Mouse (Mus musculus): ENCODE measurements around the gene Nol9. TPM values are rescaled to one million over a fixed set of nuclear protein-coding genes. Genes with fewer than 3 reads are reported as not detected.

The Nol9 gene
- total and polyA plus RNA-seq, 2 experiments from 2014 or later = 19.0 to 22.5 TPM

DNA sequence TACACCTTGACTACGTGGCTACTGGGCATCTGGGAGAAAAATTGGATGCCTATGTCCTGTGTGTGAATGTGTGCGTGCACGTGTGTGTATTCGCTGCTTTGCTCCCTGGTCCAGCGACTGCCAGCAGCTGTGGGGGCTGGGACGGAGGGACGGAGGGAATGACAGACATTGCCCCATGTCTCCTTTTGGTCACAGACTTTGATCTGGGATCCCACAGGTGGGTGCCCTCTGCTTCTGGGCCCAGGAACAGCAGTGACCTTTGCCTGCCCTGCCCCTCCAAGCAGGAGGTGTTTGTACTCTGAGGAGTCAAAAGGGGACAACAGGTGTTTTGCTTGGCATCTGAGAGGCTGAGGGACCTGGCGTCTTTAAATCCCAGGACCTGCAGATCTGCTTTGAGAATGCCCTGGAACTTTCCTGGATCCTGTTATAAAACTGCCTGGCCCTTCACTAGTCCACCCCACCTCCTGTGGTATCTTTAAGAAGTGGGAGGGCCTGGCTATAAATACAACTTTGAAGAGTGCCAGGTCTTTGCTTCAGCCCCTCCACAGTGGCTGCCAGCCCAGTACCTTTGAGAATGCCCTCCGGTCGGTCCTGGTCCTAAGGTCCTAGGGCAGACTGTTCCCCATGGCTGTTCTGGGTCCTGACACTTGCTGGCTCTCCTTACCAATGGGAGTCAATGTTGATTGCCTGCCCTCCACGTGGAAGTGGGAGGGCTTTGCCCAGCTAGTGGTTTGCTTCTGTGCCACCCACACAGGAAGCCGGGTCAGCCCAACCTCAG lies 25.9 kb upstream of the Nol9 start:
- Histone ChIP-seq H3K9ac (replicated peaks; ENCODE audit: low read length, poor library complexity, severe bottlenecking) (no peak overlapping the region), H3K9me3 (ENCODE audit: low read length) (no peaks in the 10 kb centered on the region), H3K27me3 (ENCODE audit: insufficient read depth, low read length) (peaks cover 4% of the 10 kb centered on the region; the same call in 1 of the 2 replicates), H3K27ac (ENCODE audit: low read depth, low read length) (no peak overlapping the region), H3K4me3 (ENCODE audit: low read depth, low read length) (no peak overlapping the region), H3K4me2 (ENCODE audit: low read depth, low read length, poor library complexity, severe bottlenecking) (no peak overlapping the region), H3K36me3 (ENCODE audit: insufficient read depth, low read length) (peaks cover 23% of the 10 kb centered on the region), H3K4me1 (ENCODE audit: insufficient read depth, low read length) (peaks cover 6% of the 10 kb centered on the region; the same call in 1 of the 2 replicates)
- ATAC-seq (ENCODE audit: low FRiP score) (no peak), DNase-seq (ENCODE audit: low spot score) (no peak)
- 89% methylated on average over 12 of the region's 12 CpGs for WGBS
- TF ChIP-seq CTCF (IDR thresholded peaks at IDR 0.05) = no peak

DNA sequence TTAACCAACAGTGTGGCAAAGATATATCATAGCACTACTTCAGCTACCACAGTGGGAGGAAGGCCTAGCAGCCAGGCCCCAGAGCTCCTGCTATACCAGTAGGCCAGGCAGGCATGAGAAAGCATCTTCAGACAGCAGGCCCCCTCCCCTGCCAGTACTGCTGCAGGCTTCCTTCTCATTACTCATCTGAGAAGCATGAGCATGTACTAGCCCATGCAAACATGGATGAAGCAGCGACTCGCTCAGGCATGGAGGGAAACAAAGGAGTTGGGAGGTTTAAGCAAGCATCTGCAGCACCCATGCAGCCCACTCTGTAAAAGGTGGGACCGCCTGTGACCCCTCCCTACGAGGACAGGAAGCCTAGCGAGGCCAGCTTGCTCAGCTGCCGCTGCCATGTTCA lies 20.0 kb upstream of the Nol9 start:
- no peak for TF ChIP-seq CTCF (IDR thresholded peaks at IDR 0.05)
- Histone ChIP-seq H3K27me3 (ENCODE audit: insufficient read depth, low read length) (no peaks in the 10 kb centered on the region), H3K27ac (ENCODE audit: low read depth, low read length) (no peak overlapping the region), H3K4me2 (ENCODE audit: low read depth, low read length, poor library complexity, severe bottlenecking) (no peak overlapping the region), H3K4me3 (ENCODE audit: low read depth, low read length) (no peak overlapping the region), H3K36me3 (ENCODE audit: insufficient read depth, low read length) (peaks cover 71% of the 10 kb centered on the region), H3K9me3 (ENCODE audit: low read length) (no peaks in the 10 kb centered on the region), H3K9ac (replicated peaks; ENCODE audit: low read length, poor library complexity, severe bottlenecking) (no peak overlapping the region), H3K4me1 (ENCODE audit: insufficient read depth, low read length) (no peaks in the 10 kb centered on the region)
- ATAC-seq (ENCODE audit: low FRiP score) = no peak
- DNase-seq (ENCODE audit: low spot score) = no peak
- 89% methylated on average over 6 of the region's 6 CpGs for WGBS

DNA sequence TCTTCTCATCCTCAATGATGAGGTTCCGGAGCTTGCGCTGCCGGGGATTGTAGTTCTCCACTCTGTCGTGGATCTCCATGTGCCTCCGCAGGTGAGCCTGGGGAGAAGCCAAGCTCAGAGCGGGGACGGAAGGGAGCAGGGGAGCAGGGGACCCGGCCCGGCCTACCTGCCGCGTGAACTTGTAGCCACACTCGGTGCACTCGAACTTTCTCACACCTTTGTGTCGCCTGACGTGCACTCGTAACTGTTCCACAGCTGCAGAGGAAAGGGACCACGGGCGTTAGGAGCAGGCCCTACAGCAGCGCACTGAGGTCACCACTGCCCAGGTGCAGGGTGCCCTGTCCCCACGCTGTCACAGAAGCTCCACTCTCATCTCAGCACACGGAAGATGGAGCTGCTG lies 19.1 kb upstream of the Nol9 start:
- Histone ChIP-seq H3K4me2 (ENCODE audit: low read depth, low read length, poor library complexity, severe bottlenecking) (no peak overlapping the region), H3K27ac (ENCODE audit: low read depth, low read length) (no peak overlapping the region), H3K4me3 (ENCODE audit: low read depth, low read length) (no peak overlapping the region), H3K36me3 (ENCODE audit: insufficient read depth, low read length) (peaks cover 71% of the 10 kb centered on the region), H3K4me1 (ENCODE audit: insufficient read depth, low read length) (no peaks in the 10 kb centered on the region), H3K9me3 (ENCODE audit: low read length) (no peaks in the 10 kb centered on the region), H3K27me3 (ENCODE audit: insufficient read depth, low read length) (no peaks in the 10 kb centered on the region), H3K9ac (replicated peaks; ENCODE audit: low read length, poor library complexity, severe bottlenecking) (no peak overlapping the region)
- DNase-seq (ENCODE audit: low spot score) (no peak), ATAC-seq (ENCODE audit: low FRiP score) (no peak)
- whole genome bisulfite sequencing = 93% methylated on average over 21 of the region's 21 CpGs
- TF ChIP-seq CTCF (IDR thresholded peaks at IDR 0.05) = no peak

DNA sequence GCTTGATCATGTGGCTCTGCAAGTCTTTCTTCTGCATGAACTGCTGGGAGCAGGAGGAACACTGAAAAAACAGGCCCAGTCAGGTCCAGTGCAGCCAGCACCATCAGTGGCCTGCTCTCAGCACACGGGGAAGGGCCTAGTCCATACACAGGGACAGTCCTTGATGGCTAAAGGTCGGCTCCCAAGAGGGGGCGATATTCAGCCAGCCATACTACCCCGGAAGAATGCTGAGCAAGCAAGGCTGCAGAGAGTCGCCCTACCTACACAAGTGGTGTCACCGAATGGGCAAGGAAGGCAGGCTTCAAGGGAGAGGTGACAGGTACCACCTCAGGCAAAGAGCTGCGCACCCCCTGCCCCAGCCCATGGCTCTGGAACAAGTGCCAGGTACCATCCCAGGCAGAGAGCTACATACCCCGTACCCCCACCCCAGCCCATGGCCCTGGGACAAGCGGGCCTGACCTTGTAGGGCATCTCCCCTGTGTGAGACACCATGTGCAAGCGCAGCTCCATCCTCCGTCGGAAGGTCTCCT lies 17.5 kb upstream of the Nol9 start:
- H3K27ac ChIP-seq (ENCODE audit: low read depth, low read length) = no peak overlapping the region
- H3K4me3 ChIP-seq (ENCODE audit: low read depth, low read length) = no peak overlapping the region
- H3K4me1 ChIP-seq (ENCODE audit: insufficient read depth, low read length) = peaks cover 12% of the 10 kb centered on the region
- H3K4me2 ChIP-seq (ENCODE audit: low read depth, low read length, poor library complexity, severe bottlenecking) = no peak overlapping the region
- H3K9ac ChIP-seq (replicated peaks; ENCODE audit: low read length, poor library complexity, severe bottlenecking) = no peak overlapping the region
- DNase-seq (ENCODE audit: low spot score) (no peak), ATAC-seq (ENCODE audit: low FRiP score) (no peak)
- 78% methylated on average over 12 of the region's 12 CpGs for WGBS
- H3K36me3 ChIP-seq (ENCODE audit: insufficient read depth, low read length) = peaks cover 59% of the 10 kb centered on the region
- H3K9me3 ChIP-seq (ENCODE audit: low read length) = no peaks in the 10 kb centered on the region
- no peak for TF ChIP-seq CTCF (IDR thresholded peaks at IDR 0.05)
- H3K27me3 ChIP-seq (ENCODE audit: insufficient read depth, low read length) = no peaks in the 10 kb centered on the region

DNA sequence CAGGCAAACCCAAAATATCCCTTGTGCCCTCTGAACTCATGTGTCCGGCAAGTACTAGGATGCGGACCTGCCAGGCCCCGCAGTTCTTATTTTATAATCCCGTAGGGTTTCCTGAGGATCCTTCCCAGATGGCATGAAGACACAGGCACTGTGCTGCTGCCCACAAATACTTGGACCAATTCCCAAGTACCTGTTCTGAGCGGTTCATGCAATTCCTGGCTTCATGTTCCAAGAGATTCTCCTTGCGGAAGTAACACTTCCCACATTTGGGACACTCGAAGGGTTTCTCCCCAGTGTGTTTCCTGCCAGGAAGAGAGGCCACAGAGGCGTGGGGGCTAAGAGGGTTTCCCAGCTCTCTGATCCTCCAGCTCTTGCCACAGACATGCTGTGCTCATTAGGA lies 16.6 kb upstream of the Nol9 start:
- H3K4me2 ChIP-seq (ENCODE audit: low read depth, low read length, poor library complexity, severe bottlenecking) = no peak overlapping the region
- H3K4me1 ChIP-seq (ENCODE audit: insufficient read depth, low read length) = peaks cover 15% of the 10 kb centered on the region
- H3K27me3 ChIP-seq (ENCODE audit: insufficient read depth, low read length) = no peaks in the 10 kb centered on the region
- no peaks in the 10 kb centered on the region for H3K9me3 ChIP-seq (ENCODE audit: low read length)
- H3K4me3 ChIP-seq (ENCODE audit: low read depth, low read length) = no peak overlapping the region
- H3K9ac ChIP-seq (replicated peaks; ENCODE audit: low read length, poor library complexity, severe bottlenecking) = no peak overlapping the region
- TF ChIP-seq CTCF (IDR thresholded peaks at IDR 0.05) = no peak
- no peak for DNase-seq (ENCODE audit: low spot score)
- WGBS = 93% methylated on average over 8 of the region's 8 CpGs
- peaks cover 59% of the 10 kb centered on the region for H3K36me3 ChIP-seq (ENCODE audit: insufficient read depth, low read length)
- ATAC-seq (ENCODE audit: low FRiP score) = no peak
- no peak overlapping the region for H3K27ac ChIP-seq (ENCODE audit: low read depth, low read length)

DNA sequence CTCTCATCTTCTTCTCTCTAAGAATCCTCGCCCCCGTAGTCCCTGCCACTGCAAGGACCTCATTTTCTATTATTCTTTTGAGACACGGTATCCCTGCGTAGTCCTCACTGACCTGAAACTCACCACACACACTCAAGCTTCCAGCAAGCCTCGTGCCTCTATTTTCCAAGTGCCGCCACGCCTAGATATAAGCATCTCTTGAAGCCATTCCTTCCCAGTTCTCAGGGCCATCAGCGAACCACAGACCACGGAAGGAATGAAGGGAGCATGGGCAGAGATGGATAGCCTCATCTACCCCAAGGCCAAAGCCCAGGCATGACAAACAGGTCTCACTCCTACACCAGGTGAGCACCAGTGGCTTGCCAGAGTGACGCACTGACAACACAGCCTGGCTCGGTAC lies 14.6 kb upstream of the Nol9 start:
- Histone ChIP-seq H3K4me3 (ENCODE audit: low read depth, low read length) (no peak overlapping the region), H3K9ac (replicated peaks; ENCODE audit: low read length, poor library complexity, severe bottlenecking) (no peak overlapping the region), H3K36me3 (ENCODE audit: insufficient read depth, low read length) (peaks cover 43% of the 10 kb centered on the region), H3K4me1 (ENCODE audit: insufficient read depth, low read length) (peaks cover 25% of the 10 kb centered on the region), H3K27ac (ENCODE audit: low read depth, low read length) (no peak overlapping the region), H3K27me3 (ENCODE audit: insufficient read depth, low read length) (no peaks in the 10 kb centered on the region), H3K9me3 (ENCODE audit: low read length) (no peaks in the 10 kb centered on the region), H3K4me2 (ENCODE audit: low read depth, low read length, poor library complexity, severe bottlenecking) (no peak overlapping the region)
- ATAC-seq (ENCODE audit: low FRiP score) (no peak), DNase-seq (ENCODE audit: low spot score) (no peak)
- no peak for TF ChIP-seq CTCF (IDR thresholded peaks at IDR 0.05)
- WGBS = 93% methylated on average over 11 of the region's 11 CpGs
